In the genomic region with DNA sequence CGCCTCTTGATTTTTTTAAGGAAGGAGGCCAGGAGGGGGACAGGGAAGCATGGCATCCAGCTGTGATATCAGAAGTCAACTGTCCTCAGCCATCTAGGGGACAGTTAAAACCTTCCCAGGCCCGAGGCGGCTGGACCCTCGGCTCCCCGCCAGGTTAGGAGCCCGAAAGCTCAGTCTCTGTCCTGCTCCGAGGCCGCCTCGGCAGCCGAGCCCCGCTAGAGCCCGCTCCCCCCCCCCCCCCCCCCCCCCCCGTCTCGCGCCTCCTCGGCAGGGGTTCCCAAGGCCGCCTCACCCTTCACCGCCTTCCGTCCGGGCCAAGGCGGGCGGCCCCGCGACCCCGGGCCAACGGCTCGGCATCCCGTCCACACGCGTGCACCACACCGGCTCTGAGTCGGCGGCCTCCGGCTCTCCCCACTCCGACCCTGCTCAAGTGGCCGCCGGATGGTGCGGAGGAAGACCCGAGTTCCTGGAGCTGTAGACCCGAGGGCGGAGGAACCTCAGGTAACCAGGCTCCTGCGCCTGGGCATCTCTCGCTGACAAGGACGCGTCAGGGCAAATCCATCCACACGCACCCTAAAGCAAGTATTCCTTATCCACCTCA, we compare ENCODE assay signal across 8 mouse cellular contexts. TPM values are rescaled to one million over a fixed set of nuclear protein-coding genes. Genes with fewer than 3 reads are reported as not detected.
A peak's percentile ranks its signal among the peaks of the same experiment; 100 is the strongest.
DNase-seq lines count a peak whose midpoint lies in the region; ATAC-seq and TF ChIP-seq lines count a peak whose summit lies in the region.

TSS of gene Gpn3 (plus strand) at position 286 of the 601 bp plus-strand sequence.

- H3K9me3 ChIP-seq in kidney, embryonic 16.5 days (ENCODE audit: low read length), result no peaks in the 10 kb centered on the region
- H3K9me3 ChIP-seq in intestine, embryonic 14.5 days (ENCODE audit: control insufficient read depth, low read length), result no peaks in the 10 kb centered on the region

- ATAC-seq in kidney, embryonic 16.5 days (ENCODE audit: low FRiP score, low TSS enrichment), result peak; percentile 76
- ATAC-seq in CD4-positive, CD25-positive, alpha-beta regulatory T cell, adult 4 months, result peak; percentile 44
- peak; percentile 84 for ATAC-seq in intestine, embryonic 14.5 days (replicated peaks; ENCODE audit: low FRiP score, low TSS enrichment, low read depth)

- no peaks in the 10 kb centered on the region for H3K27me3 ChIP-seq in kidney, embryonic 16.5 days (ENCODE audit: insufficient read depth, low read length)
- H3K27me3 ChIP-seq in intestine, embryonic 14.5 days (replicated peaks; ENCODE audit: control insufficient read depth, insufficient read depth, low read length), result no peaks in the 10 kb centered on the region

- H3K27ac ChIP-seq in kidney, embryonic 16.5 days (ENCODE audit: low read length), result peak within 1 kb of the TSS; percentile 90
- H3K27ac ChIP-seq in bone marrow macrophage, adult 2 months (ENCODE audit: insufficient read depth, low read depth, low read length), result peak within 1 kb of the TSS; percentile 52
- H3K27ac ChIP-seq in intestine, embryonic 14.5 days (ENCODE audit: low read depth), result peak within 1 kb of the TSS; percentile 94

- H3K4me1 ChIP-seq in kidney, embryonic 16.5 days (ENCODE audit: insufficient read depth, low read length), result peaks cover 16% of the 10 kb centered on the region
- peaks cover 6% of the 10 kb centered on the region; the same call in 1 of the 2 replicates for H3K4me1 ChIP-seq in bone marrow macrophage, adult 2 months (ENCODE audit: control insufficient read depth, insufficient read depth, low read length)
- H3K4me1 ChIP-seq in intestine, embryonic 14.5 days (replicated peaks; ENCODE audit: control insufficient read depth, insufficient read depth, low read length), result peaks cover 7% of the 10 kb centered on the region

- no peak for DNase-seq in kidney, postnatal 10 days
- peak; percentile 47 for DNase-seq in gastrocnemius, postnatal 14 days
- DNase-seq in intestine, embryonic 14.5 days (ENCODE audit: low spot score), result no peak
- peak; percentile 13 for DNase-seq in lung, postnatal 14 days
- no peak for DNase-seq in natural killer cell, adult 2 months (ENCODE audit: low spot score in 2 of 2)

- H3K36me3 ChIP-seq in kidney, embryonic 16.5 days (ENCODE audit: insufficient read depth, low read length), result peaks cover 29% of the 10 kb centered on the region
- peaks cover 33% of the 10 kb centered on the region for H3K36me3 ChIP-seq in intestine, embryonic 14.5 days (ENCODE audit: control insufficient read depth, insufficient read depth, low read length)

- intact Hi-C loops in gastrocnemius, postnatal 14 days (cut with DNase I; ENCODE audit: low total_unique reads), result no loop called here

- peak within 1 kb of the TSS; percentile 85 for H3K9ac ChIP-seq in kidney, embryonic 16.5 days (replicated peaks; ENCODE audit: low read length)
- peak within 1 kb of the TSS; percentile 70 for H3K9ac ChIP-seq in intestine, embryonic 14.5 days (ENCODE audit: low read length)

- under 1% methylated on average over 30 of the region's 46 CpGs for WGBS in kidney, embryonic 16.5 days
- 1% methylated on average over 33 of the region's 46 CpGs for WGBS in intestine, embryonic 14.5 days

- H3K4me2 ChIP-seq in kidney, embryonic 16.5 days (replicated peaks; ENCODE audit: low read depth, low read length), result peak within 1 kb of the TSS; percentile 84
- H3K4me2 ChIP-seq in intestine, embryonic 14.5 days (ENCODE audit: low read length), result peak within 1 kb of the TSS; percentile 70

- peak within 1 kb of the TSS; percentile 90 for H3K4me3 ChIP-seq in kidney, embryonic 16.5 days (ENCODE audit: low read length)
- peak within 1 kb of the TSS; percentile 79 for H3K4me3 ChIP-seq in bone marrow macrophage, adult 2 months (ENCODE audit: insufficient read depth, low read length)
- H3K4me3 ChIP-seq in intestine, embryonic 14.5 days (ENCODE audit: low read depth, low read length), result peak within 1 kb of the TSS; percentile 75

- TF ChIP-seq CTCF in bone marrow macrophage, adult 2 months (IDR thresholded peaks at IDR 0.05; ENCODE audit: low read depth, low read length), result no peak

- no peak for TF ChIP-seq POLR2A in bone marrow macrophage, adult 2 months (IDR thresholded peaks at IDR 0.05; ENCODE audit: borderline replicate concordance, low read depth, low read length)

RNA-seq across cellular contexts. Expression of gene Gpn3, which starts in this region (rescaled TPM):
- polyA plus RNA-seq in kidney, embryonic 16.5 days (2015; fragmentation: Nextera tagmentation; extraction: Ambion mirVana), result 72.8 and 78.0 TPM in 2 replicates
- polyA plus RNA-seq in CD4-positive, CD25-positive, alpha-beta regulatory T cell, adult 4 months (2017; shearing (Covaris generic)), result 10 to 100 TPM; 56.9 to 67.7 TPM
- 16.9 and 19.7 TPM in 2 replicates for polyA plus RNA-seq in bone marrow macrophage, adult 2 months (2012; ENCODE audit: insufficient read depth, insufficient read length, missing spikeins)
- total RNA-seq in gastrocnemius, postnatal 14 days (2021), result 10 to 100 TPM; 20.0 to 26.6 TPM
- polyA plus RNA-seq in intestine, embryonic 14.5 days (2014; fragmentation: Nextera tagmentation; extraction: Ambion mirVana), result 66.5 and 67.9 TPM in 2 replicates

Comparison
In these comparisons a context has a peak if more than half of its experiments do, and no peak if none do; other contexts are left out.
1. DNase-seq: peak in gastrocnemius, postnatal 14 days (single experiment) and lung, postnatal 14 days (single experiment); none in kidney, postnatal 10 days (single experiment), intestine, embryonic 14.5 days (single experiment) and natural killer cell, adult 2 months (0 of 2).
2. Peak in every context shown above with its lines, with median percentiles within 50 percentile points of each other: ATAC-seq, H3K27ac ChIP-seq and H3K4me3 ChIP-seq.